Mouse (Mus musculus) stomach, postnatal 0 days (tissue): ENCODE measurements around the gene Ifrd2. TPM values are rescaled to one million over a fixed set of nuclear protein-coding genes. Genes with fewer than 3 reads are reported as not detected.

Source experiments
- ATAC-seq: fragments of 200-750 bp; cut with Nextera tagmentation; 2 replicates; pipeline ENCODE4 v1.8.0; 2017; ENCODE audit not compliant: low FRiP score, low TSS enrichment
- DNase-seq: peaks from one replicate; pipeline ENCODE4 v3.0.0-alpha.2; 2016; ENCODE audit warnings: low spot score
- H3K27ac ChIP-seq: fragments of 300-500 bp; sonication (generic); replicated peaks from 2 replicates; pipeline ENCODE4 v1.5.1; 2014; ENCODE audit warnings: mild to moderate bottlenecking, control low read depth
- H3K27me3 ChIP-seq: fragments of 300-500 bp; sonication (generic); 2 replicates; pipeline ENCODE4 v1.6.1; 2014; ENCODE audit warnings: low read length; ENCODE audit not compliant: control insufficient read depth, insufficient read depth
- H3K36me3 ChIP-seq: fragments of 300-500 bp; sonication (generic); 2 replicates; pipeline ENCODE4 v1.6.1; 2014; ENCODE audit warnings: low read length, mixed read lengths; ENCODE audit not compliant: control insufficient read depth, insufficient read depth
- H3K4me1 ChIP-seq: fragments of 300-500 bp; sonication (generic); replicated peaks from 2 replicates; pipeline ENCODE4 v1.6.1; 2014; ENCODE audit warnings: antibody characterized with exemption; ENCODE audit not compliant: control insufficient read depth, insufficient read depth
- H3K4me2 ChIP-seq: fragments of 300-500 bp; sonication (generic); replicated peaks from 2 replicates; pipeline ENCODE4 v1.6.1; 2014; ENCODE audit warnings: low read depth, mild to moderate bottlenecking, control low read depth, moderate library complexity
- H3K4me3 ChIP-seq: fragments of 300-500 bp; sonication (generic); 2 replicates; pipeline ENCODE4 v1.5.1; 2014; ENCODE audit warnings: low read depth, low read length, control low read depth
- H3K9ac ChIP-seq: fragments of 300-500 bp; sonication (generic); 2 replicates; pipeline ENCODE4 v1.6.1; 2014; ENCODE audit warnings: mild to moderate bottlenecking, low read length, control low read depth, mixed read lengths
- H3K9me3 ChIP-seq: fragments of 300-500 bp; sonication (generic); 2 replicates; pipeline ENCODE4 v1.6.1; 2016; ENCODE audit warnings: low read length; ENCODE audit not compliant: control insufficient read depth
- CTCF ChIP-seq: IDR thresholded peaks from 2 replicates; pipeline ENCODE4 v1.5.1; 2016; ENCODE audit warnings: antibody characterized with exemption, low read depth, mild to moderate bottlenecking, moderate library complexity
- EP300 ChIP-seq: optimal IDR thresholded peaks from 2 replicates; pipeline ENCODE3; 2016; ENCODE audit warnings: antibody characterized with exemption
- WGBS: fragments of 180-500 bp; shearing (Covaris S2); extraction: QIAGEN DNeasy Blood & Tissue Kit; methylation state at CpG from one replicate; pipeline ENCODE4 v1.1.7; 2014; 5-methylcytosine and 5-hydroxymethylcytosine counted together
- polyA plus RNA-seq: library from polyadenylated mRNA; unstranded; fragments of >200 nt; fragmentation: Nextera tagmentation; extraction: Ambion mirVana; gene quantifications from 2 replicates; pipeline ENCODE4 v1.2.1, GENCODE M21; 2015

Ifrd2 gene
- polyA plus RNA-seq, 1 experiment from 2014 or later = 35.5 TPM

- no peak overlapping the region for H3K27ac ChIP-seq
- no peak overlapping the region for H3K4me2 ChIP-seq
- WGBS = 80% methylated on average over 11 of the region's 11 CpGs
Measured at GRCm38 (mm10) chr9:107601275-107601674, 13.8 kb downstream of the Ifrd2 start.

GRCm38 (mm10) chr9:107602068-107602648 lies 14.7 kb downstream of the Ifrd2 start:
- 8% methylated on average over 10 of the region's 10 CpGs for WGBS
- Histone ChIP-seq H3K9ac (no peak overlapping the region), H3K4me2 (no peak overlapping the region), H3K4me3 (no peak overlapping the region), H3K9me3 (no peaks in the 10 kb centered on the region), H3K4me1 (no peaks in the 10 kb centered on the region), H3K27me3 (no peaks in the 10 kb centered on the region), H3K27ac (no peak overlapping the region), H3K36me3 (no peaks in the 10 kb centered on the region)
- TF ChIP-seq EP300 = no peak
- TF ChIP-seq CTCF = peak; percentile 99
- ATAC-seq (no peak; the same call in 1 of the 2 replicates), DNase-seq (peak; percentile 93)

More at GRCm38 (mm10) chr9:107601275-107601674, 13.8 kb downstream of the Ifrd2 start:
- H3K9me3 ChIP-seq = no peaks in the 10 kb centered on the region
- H3K27me3 ChIP-seq = no peaks in the 10 kb centered on the region
- H3K4me3 ChIP-seq = no peak overlapping the region
- DNase-seq (no peak), ATAC-seq (no peak)
- H3K36me3 ChIP-seq = no peaks in the 10 kb centered on the region
- TF ChIP-seq EP300 (no peak), CTCF (no peak)
- H3K4me1 ChIP-seq = no peaks in the 10 kb centered on the region
- no peak overlapping the region for H3K9ac ChIP-seq

- H3K27me3 ChIP-seq = no peaks in the 10 kb centered on the region
- H3K9me3 ChIP-seq = no peaks in the 10 kb centered on the region
- H3K4me3 ChIP-seq = no peak overlapping the region
- DNase-seq = no peak
- no peaks in the 10 kb centered on the region for H3K36me3 ChIP-seq
- H3K4me1 ChIP-seq = no peaks in the 10 kb centered on the region
- no peak for ATAC-seq
- no peak overlapping the region for H3K4me2 ChIP-seq
- no peak overlapping the region for H3K9ac ChIP-seq
- 64% methylated on average over 6 of the region's 6 CpGs for WGBS
- no peak for TF ChIP-seq EP300
- no peak for TF ChIP-seq CTCF
- no peak overlapping the region for H3K27ac ChIP-seq
Measured at GRCm38 (mm10) chr9:107603251-107603650, 15.8 kb downstream of the Ifrd2 start.

- WGBS = 36% methylated on average over 22 of the region's 23 CpGs
- H3K4me2 ChIP-seq = peak overlapping the region; percentile 46
Measured at GRCm38 (mm10) chr9:107605041-107605661, 17.7 kb downstream of the Ifrd2 start.

GRCm38 (mm10) chr9:107606591-107606990 lies 19.1 kb downstream of the Ifrd2 start:
- peaks cover 10% of the 10 kb centered on the region for H3K4me1 ChIP-seq
- H3K27me3 ChIP-seq = no peaks in the 10 kb centered on the region
- DNase-seq (peak; percentile 70), ATAC-seq (0 out of 2 replicates have a peak, but pooled peaks have one; percentile 27)
- TF ChIP-seq EP300 (no peak), CTCF (no peak)
- H3K36me3 ChIP-seq = no peaks in the 10 kb centered on the region
- H3K4me3 ChIP-seq = no peak overlapping the region; the same call in 1 of the 2 replicates
- no peaks in the 10 kb centered on the region for H3K9me3 ChIP-seq
- 24% methylated on average over 9 of the region's 9 CpGs for WGBS
- H3K9ac ChIP-seq = peak overlapping the region; percentile 31; the same call in 1 of the 2 replicates
- H3K4me2 ChIP-seq = peak overlapping the region; percentile 43
- peak overlapping the region; percentile 61 for H3K27ac ChIP-seq

More at GRCm38 (mm10) chr9:107605041-107605661, 17.7 kb downstream of the Ifrd2 start:
- Histone ChIP-seq H3K27ac (peak overlapping the region; percentile 75), H3K9me3 (no peaks in the 10 kb centered on the region), H3K36me3 (no peaks in the 10 kb centered on the region), H3K4me3 (peak overlapping the region; percentile 19), H3K4me1 (peaks cover 7% of the 10 kb centered on the region; the same call in 1 of the 2 replicates), H3K9ac (peak overlapping the region; percentile 48; the same call in 1 of the 2 replicates), H3K27me3 (no peaks in the 10 kb centered on the region)
- TF ChIP-seq CTCF = 0 out of 2 replicates have a peak, but pooled peaks have one; percentile 2
- no peak for TF ChIP-seq EP300
- ATAC-seq (peak; percentile 84), DNase-seq (peak; percentile 93)

GRCm38 (mm10) chr9:107607036-107607435 lies 19.6 kb downstream of the Ifrd2 start:
- Histone ChIP-seq H3K9me3 (no peaks in the 10 kb centered on the region), H3K27me3 (no peaks in the 10 kb centered on the region), H3K27ac (peak overlapping the region; percentile 53; the same call in 1 of the 2 replicates), H3K9ac (peak overlapping the region; percentile 31; the same call in 1 of the 2 replicates), H3K4me3 (no peak overlapping the region; the same call in 1 of the 2 replicates), H3K4me1 (peaks cover 15% of the 10 kb centered on the region), H3K4me2 (peak overlapping the region; percentile 43), H3K36me3 (no peaks in the 10 kb centered on the region)
- TF ChIP-seq EP300 (no peak), CTCF (no peak)
- 46% methylated on average over 2 of the region's 2 CpGs for WGBS
- no peak for ATAC-seq
- no peak for DNase-seq
